In the genomic region with DNA sequence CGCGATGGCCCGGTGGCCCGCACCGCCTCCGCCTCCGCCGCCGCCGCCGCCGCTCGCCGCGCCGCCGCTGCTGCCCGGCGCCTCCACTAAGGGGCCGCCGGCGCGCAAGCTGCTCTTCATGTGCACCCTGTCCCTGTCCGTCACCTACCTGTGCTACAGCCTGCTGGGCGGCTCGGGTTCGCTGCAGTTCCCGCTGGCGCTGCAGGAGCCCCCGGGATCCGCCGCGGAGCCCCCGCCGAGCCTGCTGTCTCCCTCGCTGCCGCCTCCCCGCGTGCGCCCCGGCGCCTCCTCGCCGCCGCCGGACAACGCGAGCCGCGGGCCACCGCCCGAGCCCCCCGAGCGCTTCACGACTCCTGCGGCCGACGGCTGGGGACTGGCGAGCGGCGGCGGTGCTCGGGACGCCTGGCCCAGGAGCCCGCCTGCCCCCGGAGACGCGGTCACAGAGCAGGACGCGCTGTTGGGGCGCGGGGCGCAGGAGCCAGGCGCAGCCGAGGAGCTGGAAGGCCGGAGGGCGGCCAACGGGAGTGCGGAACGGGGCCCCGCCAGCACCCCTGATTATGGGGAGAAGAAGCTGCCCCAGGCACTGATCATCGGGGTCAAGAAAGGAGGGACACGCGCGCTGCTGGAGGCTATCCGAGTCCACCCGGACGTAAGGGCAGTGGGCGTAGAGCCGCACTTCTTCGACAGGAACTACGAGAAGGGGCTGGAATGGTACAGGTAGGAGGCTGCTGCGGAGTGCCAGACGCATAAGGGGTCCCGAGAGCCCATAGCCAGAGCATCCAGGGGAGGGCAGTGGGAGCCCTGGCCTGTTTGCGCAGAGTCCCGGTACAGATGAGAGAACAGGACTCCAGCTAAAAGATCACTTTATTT, we compare ENCODE assay signal across 9 mouse cellular contexts. TPM values are rescaled to one million over a fixed set of nuclear protein-coding genes. Genes with fewer than 3 reads are reported as not detected.
DNase-seq lines count a peak whose midpoint lies in the region; ATAC-seq and TF ChIP-seq lines count a peak whose summit lies in the region.
"Had no signal": no experiment of that assay in that cellular context is flagged by ENCODE, and none has a peak within 500 bp of the region (broad histone marks: within the 10 kb centered on the region; RNA-seq: fewer than 3 reads in every experiment).

No protein-coding gene starts in this region.

- H3K4me2 ChIP-seq in heart, embryonic 14.5 days (ENCODE audit: low read length) = peak overlapping the region; percentile 90
- peak overlapping the region; percentile 98 for H3K4me2 ChIP-seq in forebrain, embryonic 13.5 days
- H3K4me2 ChIP-seq in liver, embryonic 13.5 days = peak overlapping the region; percentile 51

- TF ChIP-seq CTCF in heart, adult 2 months (IDR thresholded peaks at IDR 0.05) = no peak
- no peak for TF ChIP-seq CTCF in G1E (IDR thresholded peaks at IDR 0.05; ENCODE audit: low read depth, low read length)

- peak overlapping the region; percentile 46; the same call in 1 of the 2 replicates for H3K9ac ChIP-seq in heart, embryonic 14.5 days (ENCODE audit: low read length)
- no peak overlapping the region for H3K9ac ChIP-seq in heart, adult 2 months (ENCODE audit: low read depth, low read length)
- H3K9ac ChIP-seq in forebrain, embryonic 13.5 days = peak overlapping the region; percentile 61
- H3K9ac ChIP-seq in liver, embryonic 13.5 days = no peak overlapping the region

- no peak for TF ChIP-seq POLR2A in heart, adult 2 months (IDR thresholded peaks at IDR 0.05; ENCODE audit: insufficient read depth, low read depth, low read length)

- intact Hi-C loops in heart, adult 2 months (cut with DNase I) = no loop called here

- H3K4me1 ChIP-seq in heart, embryonic 14.5 days (ENCODE audit: control insufficient read depth in 2 of 2, insufficient read depth in 2 of 2, low read length in 2 of 2) = no peaks in the 10 kb centered on the region; a peak in 1 of 4 replicates
- H3K4me1 ChIP-seq in heart, adult 2 months (ENCODE audit: control insufficient read depth, insufficient read depth, low read length) = no peaks in the 10 kb centered on the region
- H3K4me1 ChIP-seq in G1E (ENCODE audit: insufficient read depth, low read depth, low read length) = no peaks in the 10 kb centered on the region
- H3K4me1 ChIP-seq in forebrain, embryonic 13.5 days = peaks cover 17% of the 10 kb centered on the region
- H3K4me1 ChIP-seq in liver, embryonic 13.5 days (replicated peaks) = no peaks in the 10 kb centered on the region

- H3K27ac ChIP-seq in heart, embryonic 14.5 days (replicated peaks in 1 of 2; ENCODE audit: control insufficient read depth in 1 of 2, insufficient read depth in 1 of 2, low read depth in 2 of 2, low read length in 2 of 2) = no peak overlapping the region
- no peak overlapping the region for H3K27ac ChIP-seq in heart, adult 2 months
- no peak overlapping the region for H3K27ac ChIP-seq in forebrain, embryonic 13.5 days
- H3K27ac ChIP-seq in liver, embryonic 13.5 days = no peak overlapping the region

- H3K27me3 ChIP-seq in heart, embryonic 14.5 days (ENCODE audit: control insufficient read depth, insufficient read depth, low read length) = peaks cover 85% of the 10 kb centered on the region
- peaks cover 7% of the 10 kb centered on the region for H3K27me3 ChIP-seq in heart, adult 2 months (ENCODE audit: control insufficient read depth, insufficient read depth, low read length)
- H3K27me3 ChIP-seq in G1E (ENCODE audit: insufficient read depth, low read length) = no peaks in the 10 kb centered on the region
- peaks cover 75% of the 10 kb centered on the region for H3K27me3 ChIP-seq in forebrain, embryonic 13.5 days
- H3K27me3 ChIP-seq in liver, embryonic 13.5 days = peaks cover 56% of the 10 kb centered on the region

- H3K36me3 ChIP-seq in heart, embryonic 14.5 days (ENCODE audit: control insufficient read depth, insufficient read depth, low read length) = no peaks in the 10 kb centered on the region
- no peaks in the 10 kb centered on the region for H3K36me3 ChIP-seq in heart, adult 2 months (ENCODE audit: control insufficient read depth, insufficient read depth, low read length)
- no peaks in the 10 kb centered on the region for H3K36me3 ChIP-seq in G1E (replicated peaks)
- H3K36me3 ChIP-seq in forebrain, embryonic 13.5 days (ENCODE audit: poor library complexity, severe bottlenecking) = no peaks in the 10 kb centered on the region
- no peaks in the 10 kb centered on the region for H3K36me3 ChIP-seq in liver, embryonic 13.5 days

- TF ChIP-seq EP300 in heart, adult 2 months (IDR thresholded peaks at IDR 0.05; ENCODE audit: insufficient read depth, low read depth, low read length) = no peak

- 1% methylated on average over 69 of the region's 97 CpGs for WGBS in heart, embryonic 14.5 days
- 6% methylated on average over 73 of the region's 97 CpGs for WGBS in heart, adult 2 months
- under 1% methylated on average over 73 of the region's 97 CpGs for WGBS in forebrain, embryonic 13.5 days
- WGBS in liver, embryonic 13.5 days (ENCODE audit: insufficient replicate concordance) = 3% methylated on average over 46 of the region's 97 CpGs

- no peaks in the 10 kb centered on the region for H3K9me3 ChIP-seq in heart, embryonic 14.5 days (ENCODE audit: control insufficient read depth, low read length)
- peaks cover 70% of the 10 kb centered on the region for H3K9me3 ChIP-seq in G1E (replicated peaks)
- no peaks in the 10 kb centered on the region for H3K9me3 ChIP-seq in forebrain, embryonic 13.5 days (replicated peaks)
- H3K9me3 ChIP-seq in liver, embryonic 13.5 days (replicated peaks) = no peaks in the 10 kb centered on the region

- DNase-seq in heart, adult 2 months = no peak
- peak; percentile 10 for DNase-seq in G1E (ENCODE audit: low spot score)
- no peak for DNase-seq in liver, embryonic 13.5 days
- no peak for DNase-seq in adrenal gland, adult (ENCODE audit: inconsistent age in 2 of 2, low spot score in 1 of 2)
- no peak for DNase-seq in urinary bladder, postnatal 10 days (ENCODE audit: low spot score)

- ATAC-seq in heart, embryonic 14.5 days (ENCODE audit: insufficient number of reproducible peaks, insufficient read depth, low FRiP score, low read depth) = no peak
- no peak for ATAC-seq in G1E (ENCODE audit: extremely low read depth, insufficient number of reproducible peaks, low FRiP score, poor library complexity, severe bottlenecking)
- peak; percentile 41 for ATAC-seq in forebrain, embryonic 13.5 days
- no peak for ATAC-seq in liver, embryonic 13.5 days (ENCODE audit: low read depth)
- ATAC-seq in erythroid progenitor cell, adult 5-6 weeks (replicated peaks; ENCODE audit: low FRiP score, poor library complexity, severe bottlenecking) = no peak

- no peaks in the 10 kb centered on the region for H3K79me2 ChIP-seq in heart, adult 2 months (replicated peaks; ENCODE audit: control insufficient read depth, insufficient read depth, low read length)

- peak overlapping the region; percentile 49 to 61 for H3K4me3 ChIP-seq in heart, embryonic 14.5 days (ENCODE audit: control insufficient read depth in 1 of 2, insufficient read depth in 1 of 2, low read depth in 1 of 2, low read length in 2 of 2)
- H3K4me3 ChIP-seq in heart, adult 2 months = no peak overlapping the region
- H3K4me3 ChIP-seq in G1E (ENCODE audit: low read depth, low read length) = no peak overlapping the region; the same call in 1 of the 2 replicates
- H3K4me3 ChIP-seq in forebrain, embryonic 13.5 days = peak overlapping the region; percentile 68
- peak overlapping the region; percentile 31 for H3K4me3 ChIP-seq in liver, embryonic 13.5 days (replicated peaks)

RNA-seq across cellular contexts. Expression of a gene that starts 0.7 kb away (rescaled TPM):
- polyA plus RNA-seq in heart, embryonic 14.5 days (2014; fragmentation: Nextera tagmentation; extraction: Ambion mirVana) = 0.55 and 1.0 TPM in 2 replicates
- under 1 TPM in 1 of 2 experiments, not detected in 1; 0.13 TPM for total RNA-seq in heart, adult 2 months (2021)
- polyA plus RNA-seq in heart, adult 2 months (2012; rRNA removed) = 0.06 TPM in 1 of 2 replicates, not detected in the other
- total RNA-seq in G1E (2014; fragmentation: Nextera tagmentation) = not detected in 2 replicates
- total RNA-seq in G1E (2017) = not detected in 2 replicates
- not detected in 2 replicates for polyA plus RNA-seq in G1E (2012)
- 3.3 and 5.0 TPM in 2 replicates for polyA plus RNA-seq in forebrain, embryonic 13.5 days (2015; fragmentation: Nextera tagmentation; extraction: Ambion mirVana)
- not detected in 2 replicates for polyA plus RNA-seq in liver, embryonic 13.5 days (2015; fragmentation: Nextera tagmentation; extraction: Ambion mirVana)
- total RNA-seq in erythroid progenitor cell, adult 5-6 weeks (2015; ENCODE audit: low replicate concordance) = not detected in 2 replicates
- total RNA-seq in erythroid progenitor cell, adult 5-6 weeks (2017; ENCODE audit: low replicate concordance) = not detected in 2 replicates
- total RNA-seq: heart, postnatal 14 days had no signal

Comparison
In these comparisons a context has a peak if more than half of its experiments do, and no peak if none do; other contexts are left out.
1. H3K4me3 ChIP-seq: peak in heart, embryonic 14.5 days (2 of 2), forebrain, embryonic 13.5 days (single experiment) and liver, embryonic 13.5 days (single experiment); none in heart, adult 2 months (single experiment) and G1E (single experiment).
2. H3K9ac ChIP-seq: peak in heart, embryonic 14.5 days (single experiment) and forebrain, embryonic 13.5 days (single experiment); none in heart, adult 2 months (single experiment) and liver, embryonic 13.5 days (single experiment).
3. Peak in every context shown above with its lines, with median percentiles within 50 percentile points of each other: H3K4me2 ChIP-seq.